Comparison of ENCODE assay signal across 21 mouse cellular contexts in the genomic region with DNA sequence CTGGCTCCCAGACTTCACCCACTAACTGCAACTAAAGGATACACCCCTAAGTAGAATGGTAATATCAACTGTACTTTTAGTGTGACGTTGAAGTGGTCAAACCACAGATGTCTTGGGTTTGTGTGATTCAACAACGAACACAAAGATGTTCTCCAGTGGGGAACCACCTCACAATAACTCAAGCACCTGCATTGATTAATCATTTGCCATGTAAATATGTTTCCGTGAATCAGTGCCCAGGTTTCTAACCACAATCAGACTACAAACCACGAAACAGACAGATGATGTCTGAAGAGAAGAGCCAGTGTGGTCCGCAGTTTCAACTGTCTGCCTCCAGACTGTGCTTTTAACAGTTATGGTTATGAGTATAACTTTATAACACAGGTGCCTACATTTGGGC. TPM values are rescaled to one million over a fixed set of nuclear protein-coding genes. Genes with fewer than 3 reads are reported as not detected.
DNase-seq lines count a peak whose midpoint lies in the region; ATAC-seq and TF ChIP-seq lines count a peak whose summit lies in the region.
"Had no signal": no experiment of that assay in that cellular context is flagged by ENCODE, and none has a peak within 500 bp of the region (broad histone marks: within the 10 kb centered on the region; RNA-seq: fewer than 3 reads in every experiment).

No protein-coding gene starts in this region.

- intact Hi-C loops in left cerebral cortex, postnatal 4 days (cut with DNase I) = no loop called here

- H3K9ac ChIP-seq in liver, adult 2 months (ENCODE audit: low read depth, low read length) = no peak overlapping the region
- no peak overlapping the region for H3K9ac ChIP-seq in liver, embryonic 11.5 days (ENCODE audit: low read depth, low read length)
- H3K9ac ChIP-seq: embryonic facial prominence, embryonic 12.5 days; forebrain, embryonic 12.5 days; forebrain, postnatal 0 days; heart, embryonic 13.5 days; hindbrain, embryonic 15.5 days had no signal

- H3K4me3 ChIP-seq in liver, adult 2 months (ENCODE audit: insufficient read depth, low read depth, low read length) = no peak overlapping the region
- H3K4me3 ChIP-seq in liver, embryonic 11.5 days (ENCODE audit: low read depth, low read length) = no peak overlapping the region
- H3K4me3 ChIP-seq: embryonic facial prominence, embryonic 12.5 days; forebrain, embryonic 12.5 days; heart, embryonic 13.5 days; hindbrain, embryonic 15.5 days had no signal

- TF ChIP-seq CTCF in liver, adult 2 months (IDR thresholded peaks at IDR 0.05; ENCODE audit: low read depth, low read length) = no peak

- no peaks in the 10 kb centered on the region for H3K79me2 ChIP-seq in liver, adult 2 months (ENCODE audit: control insufficient read depth, insufficient read depth, low read length)

- H3K27me3 ChIP-seq in liver, adult 2 months (ENCODE audit: control insufficient read depth, insufficient read depth, low read length) = no peaks in the 10 kb centered on the region
- no peaks in the 10 kb centered on the region for H3K27me3 ChIP-seq in liver, embryonic 11.5 days (replicated peaks; ENCODE audit: control insufficient read depth, insufficient read depth, low read length)
- H3K27me3 ChIP-seq: embryonic facial prominence, embryonic 12.5 days; forebrain, embryonic 12.5 days; heart, embryonic 13.5 days; hindbrain, embryonic 15.5 days had no signal

- no peak for TF ChIP-seq POLR2A in liver, adult 2 months (IDR thresholded peaks at IDR 0.05; ENCODE audit: extremely low read depth, insufficient read depth, low read length)

- H3K4me2 ChIP-seq in liver, embryonic 11.5 days = no peak overlapping the region
- H3K4me2 ChIP-seq: embryonic facial prominence, embryonic 12.5 days; forebrain, embryonic 12.5 days; heart, embryonic 13.5 days; hindbrain, embryonic 15.5 days had no signal

- H3K27ac ChIP-seq in liver, adult 2 months (replicated peaks; ENCODE audit: insufficient read depth, low read depth, low read length) = no peak overlapping the region
- H3K27ac ChIP-seq in liver, embryonic 11.5 days (ENCODE audit: low read depth, low read length) = no peak overlapping the region
- H3K27ac ChIP-seq: embryonic facial prominence, embryonic 12.5 days; forebrain, embryonic 12.5 days; heart, embryonic 13.5 days; hindbrain, embryonic 15.5 days had no signal

- H3K36me3 ChIP-seq in liver, adult 2 months (ENCODE audit: control insufficient read depth, insufficient read depth, low read length) = no peaks in the 10 kb centered on the region; the same call in none of the 2 replicates
- no peaks in the 10 kb centered on the region for H3K36me3 ChIP-seq in liver, embryonic 11.5 days (ENCODE audit: control insufficient read depth, insufficient read depth, low read length)
- H3K36me3 ChIP-seq: embryonic facial prominence, embryonic 12.5 days; forebrain, embryonic 12.5 days; G1E; hindbrain, embryonic 15.5 days had no signal

- DNase-seq in liver, adult 2 months (ENCODE audit: extremely low read depth, low read depth, low spot score) = peak; percentile 4
- DNase-seq in liver, embryonic 11.5 days (ENCODE audit: low spot score) = no peak
- DNase-seq in B cell, adult 2 months = peak; percentile 48 to 54
- peak; percentile 9 for DNase-seq in induced T-regulatory cell, adult 2 months (ENCODE audit: low read depth)
- no peak for DNase-seq in adrenal gland, adult (ENCODE audit: inconsistent age in 2 of 2, low spot score in 1 of 2)
- no peak for DNase-seq in cerebellum, postnatal 25 days
- DNase-seq in left cerebral cortex, postnatal 4 days = no peak
- DNase-seq: adrenal gland, adult 2 months; adrenal gland, postnatal 25 days; cerebellum, adult 18-20 months; cerebellum, adult 9-11 months; embryo, embryonic 11 days; forebrain, postnatal 0 days; gastrocnemius, postnatal 14 days; heart, postnatal 36 days had no signal

- H3K9me3 ChIP-seq in liver, embryonic 11.5 days (ENCODE audit: control insufficient read depth, low read length) = no peaks in the 10 kb centered on the region
- H3K9me3 ChIP-seq: embryonic facial prominence, embryonic 12.5 days; forebrain, embryonic 12.5 days; G1E; heart, embryonic 13.5 days; hindbrain, embryonic 15.5 days had no signal

- peaks cover 6% of the 10 kb centered on the region for H3K4me1 ChIP-seq in liver, adult 2 months (ENCODE audit: control insufficient read depth, insufficient read depth, low read length)
- H3K4me1 ChIP-seq in liver, embryonic 11.5 days (replicated peaks; ENCODE audit: control insufficient read depth, insufficient read depth, low read length) = no peaks in the 10 kb centered on the region
- H3K4me1 ChIP-seq: embryonic facial prominence, embryonic 12.5 days; forebrain, embryonic 12.5 days; heart, embryonic 13.5 days; hindbrain, embryonic 15.5 days had no signal

- ATAC-seq in liver, embryonic 11.5 days (replicated peaks; ENCODE audit: low FRiP score) = no peak
- ATAC-seq: forebrain, postnatal 0 days; inflammation-experienced regulatory T-cells, adult 6 months had no signal

- WGBS in liver, adult 2 months = 69% methylated on average over 5 of the region's 5 CpGs
- 82% methylated on average over 5 of the region's 5 CpGs for WGBS in liver, embryonic 11.5 days

RNA-seq across cellular contexts. Expression of a gene that starts 46.7 kb away (rescaled TPM):
- total RNA-seq in liver, adult 2 months (2014; rRNA removed) = 11.8 and 12.7 TPM in 2 replicates
- 6.1 and 7.6 TPM in 2 replicates for polyA plus RNA-seq in liver, adult 2 months (2012; rRNA removed)
- 9.5 and 10.4 TPM in 2 replicates for polyA plus RNA-seq in liver, embryonic 11.5 days (2014; fragmentation: Nextera tagmentation; extraction: Ambion mirVana)
- total RNA-seq in left cerebral cortex, postnatal 4 days (2021) = 10 to 100 TPM; 62.7 to 65.7 TPM

Comparison
In these comparisons a context has a peak if more than half of its experiments do, and no peak if none do; other contexts are left out.
1. DNase-seq: peak in liver, adult 2 months (single experiment), B cell, adult 2 months (2 of 2) and induced T-regulatory cell, adult 2 months (single experiment); none in liver, embryonic 11.5 days (single experiment), adrenal gland, adult (0 of 2), cerebellum, postnatal 25 days (0 of 2) and left cerebral cortex, postnatal 4 days (single experiment).